Mouse (Mus musculus): ENCODE results near the gene Ccdc171.

DNA sequence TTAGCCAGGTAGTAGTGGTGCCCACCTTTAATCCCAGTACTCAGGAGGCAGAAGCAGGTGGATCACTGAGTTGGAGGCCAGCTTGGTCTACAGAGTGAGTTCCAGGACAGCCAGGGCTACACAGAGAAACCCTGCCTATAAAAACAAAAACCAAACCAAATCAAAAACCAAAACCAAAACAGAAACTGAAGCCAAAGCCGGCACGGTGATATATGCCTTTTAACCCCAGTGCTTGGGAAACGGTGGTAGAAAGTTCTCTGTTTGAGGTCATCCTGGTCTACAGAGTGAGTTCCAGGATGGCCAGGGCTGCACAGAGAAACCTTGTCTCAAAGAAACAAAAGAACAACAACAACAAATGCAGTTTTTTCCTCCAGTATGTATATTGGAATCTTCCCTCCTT is 13.1 kb upstream of the Ccdc171 start:
- TF ChIP-seq EP300 (IDR thresholded peaks at IDR 0.05; ENCODE audit: low read depth) (no peak), CTCF (IDR thresholded peaks at IDR 0.05; ENCODE audit: low read depth) (no peak)
